Mouse (Mus musculus) intestine, postnatal 0 days (tissue): ENCODE results near the gene Sema4b. TPM values are rescaled to one million over a fixed set of nuclear protein-coding genes. Genes with fewer than 3 reads are reported as not detected.

Experiments
- ATAC-seq: fragments of 200-750 bp; cut with Nextera tagmentation; 2 replicates; pipeline ENCODE4 v1.8.0; 2017; ENCODE audit warnings: mild to moderate bottlenecking, moderate TSS enrichment, moderate library complexity
- H3K27ac ChIP-seq: fragments of 300-500 bp; sonication (generic); 2 replicates; pipeline ENCODE4 v1.5.1; 2014; ENCODE audit warnings: mild to moderate bottlenecking, low read depth, low read length, moderate library complexity
- H3K27me3 ChIP-seq: fragments of 300-500 bp; sonication (generic); replicated peaks from 2 replicates; pipeline ENCODE4 v1.6.1; 2014; ENCODE audit warnings: low read length, mixed read lengths; ENCODE audit not compliant: control insufficient read depth, insufficient read depth
- H3K36me3 ChIP-seq: fragments of 300-500 bp; sonication (generic); 2 replicates; pipeline ENCODE4 v1.6.1; 2014; ENCODE audit warnings: mild to moderate bottlenecking, moderate library complexity; ENCODE audit not compliant: control insufficient read depth, insufficient read depth
- H3K4me1 ChIP-seq: fragments of 300-500 bp; sonication (generic); replicated peaks from 2 replicates; pipeline ENCODE4 v1.6.1; 2014; ENCODE audit warnings: antibody characterized with exemption, low read length, mixed read lengths; ENCODE audit not compliant: control insufficient read depth, insufficient read depth
- H3K4me2 ChIP-seq: fragments of 300-500 bp; sonication (generic); replicated peaks from 2 replicates; pipeline ENCODE4 v1.6.1; 2014; ENCODE audit warnings: low read depth, mild to moderate bottlenecking, moderate library complexity
- H3K4me3 ChIP-seq: fragments of 300-500 bp; sonication (generic); 2 replicates; pipeline ENCODE4 v1.5.1; 2014; ENCODE audit warnings: low read depth, low read length
- H3K9ac ChIP-seq: fragments of 300-500 bp; sonication (generic); 2 replicates; pipeline ENCODE4 v1.6.1; 2014; ENCODE audit warnings: mild to moderate bottlenecking, low read depth, low read length
- H3K9me3 ChIP-seq: fragments of 300-500 bp; sonication (generic); 2 replicates; pipeline ENCODE4 v1.6.1; 2016; ENCODE audit warnings: mixed run types; ENCODE audit not compliant: control insufficient read depth
- CTCF ChIP-seq: sonication (generic); IDR thresholded peaks from 2 replicates; pipeline ENCODE4 v1.5.1; 2016; ENCODE audit warnings: low read depth, mild to moderate bottlenecking, control low read depth, antibody characterized with exemption, moderate library complexity
- WGBS: fragments of 180-500 bp; shearing (Covaris S2); extraction: QIAGEN DNeasy Blood & Tissue Kit; methylation state at CpG from one replicate; pipeline ENCODE4 v1.1.7; 2014; 5-methylcytosine and 5-hydroxymethylcytosine counted together
- polyA plus RNA-seq: library from polyadenylated mRNA; unstranded; fragments of >200 nt; fragmentation: Nextera tagmentation; extraction: Ambion mirVana; gene quantifications from 2 replicates; pipeline ENCODE4 v1.2.1, GENCODE M21; 2015

Gene Sema4b
- polyA plus RNA-seq, 1 experiment from 2014 or later = 23.1 TPM

GRCm38 (mm10) chr7:80208738-80209430 is 22.2 kb downstream of the Sema4b start:
- TF ChIP-seq CTCF = no peak
- H3K9me3 ChIP-seq = no peaks in the 10 kb centered on the region
- 34% methylated on average over 10 of the region's 10 CpGs for WGBS
- peak; percentile 70 for ATAC-seq
- peak overlapping the region; percentile 34; the same call in 1 of the 2 replicates for H3K9ac ChIP-seq
- peak overlapping the region; percentile 97 for H3K27ac ChIP-seq
- peaks cover 10% of the 10 kb centered on the region for H3K36me3 ChIP-seq
- H3K27me3 ChIP-seq = no peaks in the 10 kb centered on the region
- H3K4me2 ChIP-seq = peak overlapping the region; percentile 50
- no peak overlapping the region for H3K4me3 ChIP-seq
- H3K4me1 ChIP-seq = peaks cover 21% of the 10 kb centered on the region; the same call in 1 of the 2 replicates

- Histone ChIP-seq H3K4me1 (peaks cover 19% of the 10 kb centered on the region; the same call in 1 of the 2 replicates), H3K27me3 (no peaks in the 10 kb centered on the region), H3K27ac (peak overlapping the region; percentile 97), H3K4me2 (no peak overlapping the region), H3K9ac (no peak overlapping the region), H3K9me3 (no peaks in the 10 kb centered on the region), H3K36me3 (peaks cover 18% of the 10 kb centered on the region), H3K4me3 (no peak overlapping the region)
- WGBS = 71% methylated on average over 6 of the region's 6 CpGs
- no peak for TF ChIP-seq CTCF
- no peak for ATAC-seq
These were observed 23.0 kb downstream of the Sema4b start for GRCm38 (mm10) chr7:80209669-80210068.

- no peak for TF ChIP-seq CTCF
These were observed 24.3 kb downstream of the Sema4b start for GRCm38 (mm10) chr7:80210982-80211381.

GRCm38 (mm10) chr7:80213604-80214003 is 27.0 kb downstream of the Sema4b start:
- ATAC-seq = no peak
- no peak for TF ChIP-seq CTCF
- no peak overlapping the region for H3K4me2 ChIP-seq
- WGBS = 90% methylated on average over 7 of the region's 7 CpGs
- no peak overlapping the region for H3K4me3 ChIP-seq
- no peak overlapping the region for H3K27ac ChIP-seq
- H3K9ac ChIP-seq = no peak overlapping the region
- no peaks in the 10 kb centered on the region for H3K27me3 ChIP-seq
- H3K9me3 ChIP-seq = no peaks in the 10 kb centered on the region
- H3K4me1 ChIP-seq = peaks cover 7% of the 10 kb centered on the region; the same call in 1 of the 2 replicates
- peaks cover 48% of the 10 kb centered on the region for H3K36me3 ChIP-seq

More at GRCm38 (mm10) chr7:80210982-80211381, 24.3 kb downstream of the Sema4b start:
- 89% methylated on average over 4 of the region's 4 CpGs for WGBS
- H3K9ac ChIP-seq = no peak overlapping the region
- no peak overlapping the region for H3K4me2 ChIP-seq
- H3K4me3 ChIP-seq = no peak overlapping the region
- no peak for ATAC-seq
- H3K4me1 ChIP-seq = peaks cover 19% of the 10 kb centered on the region; the same call in 1 of the 2 replicates
- H3K27ac ChIP-seq = no peak overlapping the region
- H3K36me3 ChIP-seq = peaks cover 24% of the 10 kb centered on the region
- H3K9me3 ChIP-seq = no peaks in the 10 kb centered on the region
- no peaks in the 10 kb centered on the region for H3K27me3 ChIP-seq

GRCm38 (mm10) chr7:80214459-80214858 is 27.8 kb downstream of the Sema4b start:
- no peak overlapping the region for H3K27ac ChIP-seq
- no peak overlapping the region for H3K9ac ChIP-seq
- WGBS = 80% methylated on average over 8 of the region's 8 CpGs
- no peaks in the 10 kb centered on the region for H3K27me3 ChIP-seq
- no peak overlapping the region for H3K4me2 ChIP-seq
- no peak overlapping the region for H3K4me3 ChIP-seq
- peaks cover 57% of the 10 kb centered on the region for H3K36me3 ChIP-seq
- TF ChIP-seq CTCF = no peak
- H3K9me3 ChIP-seq = no peaks in the 10 kb centered on the region
- H3K4me1 ChIP-seq = 0 out of 2 replicates have a peak, but pooled peaks cover 2% of the 10 kb centered on the region
- no peak for ATAC-seq

GRCm38 (mm10) chr7:80215398-80215797 is 28.8 kb downstream of the Sema4b start:
- H3K9me3 ChIP-seq = no peaks in the 10 kb centered on the region
- H3K4me1 ChIP-seq = no peaks in the 10 kb centered on the region
- peak; percentile 94 for TF ChIP-seq CTCF
- H3K36me3 ChIP-seq = peaks cover 66% of the 10 kb centered on the region
- peak; percentile 57 for ATAC-seq
- no peak overlapping the region for H3K9ac ChIP-seq
- H3K4me3 ChIP-seq = no peak overlapping the region
- no peak overlapping the region for H3K4me2 ChIP-seq
- H3K27me3 ChIP-seq = no peaks in the 10 kb centered on the region
- H3K27ac ChIP-seq = no peak overlapping the region
- WGBS = 27% methylated on average over 4 of the region's 4 CpGs
